Mouse (Mus musculus) erythroid progenitor cell, adult 5-6 weeks (primary cell): ENCODE measurements at regions not wholly inside any gene's neighbourhood (a gene's known extent, or its start where the extent isn't known, plus 50 kb on each side); places are given as distances from the start of the nearest gene placed in this dataset.
"Not testable (repeated sequence)": the region's sequence is repeated elsewhere in the genome, so short reads cannot be mapped to it uniquely, and the experiment has no call there.

ENCODE experiments used
- ATAC-seq: replicated peaks from 2 replicates; pipeline ENCODE4 v1.8.0; 2016; ENCODE audit warnings: moderate number of reproducible peaks, mild to moderate bottlenecking, moderate TSS enrichment, inconsistent platforms; ENCODE audit not compliant: poor library complexity, low FRiP score, severe bottlenecking

- ATAC-seq = no peak
Observed at GRCm38 (mm10) chr17:4840123-4840522, 154.0 kb upstream of the Arid1b start.

- no peak for ATAC-seq
Observed at GRCm38 (mm10) chr17:4858304-4858703, 135.8 kb upstream of the Arid1b start.

GRCm38 (mm10) chr17:4864901-4865300 lies 129.2 kb upstream of the Arid1b start:
- no peak for ATAC-seq

- no peak for ATAC-seq
Observed at GRCm38 (mm10) chr17:4865621-4866020, 128.5 kb upstream of the Arid1b start.

- ATAC-seq = no peak
Observed at GRCm38 (mm10) chr17:4866026-4866896, 127.9 kb upstream of the Arid1b start.

- no peak for ATAC-seq
Observed at GRCm38 (mm10) chr17:4867083-4867482, 127.0 kb upstream of the Arid1b start.

- ATAC-seq = no peak
Observed at GRCm38 (mm10) chr17:4867754-4868445, 126.2 kb upstream of the Arid1b start.

- no peak for ATAC-seq
Observed at GRCm38 (mm10) chr17:4868446-4868825, 125.7 kb upstream of the Arid1b start.

- ATAC-seq = no peak
Observed at GRCm38 (mm10) chr17:4868861-4869260, 125.3 kb upstream of the Arid1b start.

- ATAC-seq = no peak
Observed at GRCm38 (mm10) chr17:4871267-4871666, 122.9 kb upstream of the Arid1b start.

GRCm38 (mm10) chr17:4874459-4874858 lies 119.7 kb upstream of the Arid1b start:
- no peak for ATAC-seq

- no peak for ATAC-seq
Observed at GRCm38 (mm10) chr17:4875086-4876046, 118.8 kb upstream of the Arid1b start.

GRCm38 (mm10) chr17:4876431-4876830 lies 117.7 kb upstream of the Arid1b start:
- no peak for ATAC-seq

GRCm38 (mm10) chr17:4881473-4881872 lies 112.7 kb upstream of the Arid1b start:
- ATAC-seq = no peak

- ATAC-seq = no peak
Observed at GRCm38 (mm10) chr17:4884083-4884482, 110.0 kb upstream of the Arid1b start.

- no peak for ATAC-seq
Observed at GRCm38 (mm10) chr17:4884761-4885160, 109.4 kb upstream of the Arid1b start.

GRCm38 (mm10) chr17:4887331-4887730 lies 106.8 kb upstream of the Arid1b start:
- ATAC-seq = not testable (repeated sequence)

GRCm38 (mm10) chr17:4889577-4889976 lies 104.6 kb upstream of the Arid1b start:
- no peak for ATAC-seq

- ATAC-seq = no peak
Observed at GRCm38 (mm10) chr17:4890131-4890530, 104.0 kb upstream of the Arid1b start.

- ATAC-seq = no peak
Observed at GRCm38 (mm10) chr17:4891576-4891975, 102.6 kb upstream of the Arid1b start.
